Mouse (Mus musculus) NIH3T3 (cell line): Measurements from ENCODE around the gene Ptpn18.
"Not testable (repeated sequence)": the region's sequence is repeated elsewhere in the genome, so short reads cannot be mapped to it uniquely, and the experiment has no call there.

Source experiments
- DNase-seq: peaks from one replicate; pipeline ENCODE4 v3.0.0-alpha.2; 2012; ENCODE audit warnings: low read depth

Ptpn18 gene

GRCm38 (mm10) chr1:34459284-34460060 lies at the start of gene Ptpn18:
Gene Ptpn18 (plus strand): TSS chr1:34459762.
- peak; percentile 80 for DNase-seq

- DNase-seq, result no peak
Measured at GRCm38 (mm10) chr1:34428466-34428865, 31.1 kb upstream of the Ptpn18 start.

GRCm38 (mm10) chr1:34429281-34429680 lies 30.3 kb upstream of the Ptpn18 start:
- DNase-seq, result no peak

GRCm38 (mm10) chr1:34430981-34431380 lies 28.6 kb upstream of the Ptpn18 start:
- DNase-seq, result no peak

- DNase-seq, result no peak
Measured at GRCm38 (mm10) chr1:34431431-34431830, 28.1 kb upstream of the Ptpn18 start.

- peak; percentile 56 for DNase-seq
Measured at GRCm38 (mm10) chr1:34432411-34432775, 27.2 kb upstream of the Ptpn18 start.

GRCm38 (mm10) chr1:34432776-34433481 lies 26.6 kb upstream of the Ptpn18 start:
- DNase-seq, result peak; percentile 82

- DNase-seq, result peak; percentile 57
Measured at GRCm38 (mm10) chr1:34433891-34434521, 25.6 kb upstream of the Ptpn18 start.

- peak; percentile 97 for DNase-seq
Measured at GRCm38 (mm10) chr1:34434660-34435160, 24.9 kb upstream of the Ptpn18 start.

- peak; percentile 37 for DNase-seq
Measured at GRCm38 (mm10) chr1:34435371-34436120, 24.0 kb upstream of the Ptpn18 start.

- no peak for DNase-seq
Measured at GRCm38 (mm10) chr1:34436374-34436773, 23.2 kb upstream of the Ptpn18 start.

- not testable (repeated sequence) for DNase-seq
Measured at GRCm38 (mm10) chr1:34437366-34437765, 22.2 kb upstream of the Ptpn18 start.

GRCm38 (mm10) chr1:34438381-34439051 lies 21.0 kb upstream of the Ptpn18 start:
- DNase-seq, result no peak

- DNase-seq, result peak; percentile 99
Measured at GRCm38 (mm10) chr1:34439215-34439960, 20.2 kb upstream of the Ptpn18 start, which contains the start of the genes Ccdc115 and Imp4. Gene Ccdc115 (minus strand): TSS chr1:34439672. Gene Imp4 (plus strand): TSS chr1:34439851.

GRCm38 (mm10) chr1:34439961-34440630 lies 19.5 kb upstream of the Ptpn18 start:
- no peak for DNase-seq

GRCm38 (mm10) chr1:34443124-34443523 lies 16.4 kb upstream of the Ptpn18 start:
- no peak for DNase-seq

- DNase-seq, result no peak
Measured at GRCm38 (mm10) chr1:34458431-34458830, 1.1 kb upstream of the Ptpn18 start.

GRCm38 (mm10) chr1:34460061-34460441 lies 489 bp downstream of the Ptpn18 start:
- no peak for DNase-seq

- peak; percentile 73 for DNase-seq
Measured at GRCm38 (mm10) chr1:34462766-34463165, 3.2 kb downstream of the Ptpn18 start.

- no peak for DNase-seq
Measured at GRCm38 (mm10) chr1:34464310-34464817, 4.8 kb downstream of the Ptpn18 start.
